Mouse (Mus musculus) gastrocnemius, adult 8-10 months (tissue): ENCODE data around the gene Dok7. TPM values are rescaled to one million over a fixed set of nuclear protein-coding genes. Genes with fewer than 3 reads are reported as not detected.
A peak's percentile ranks its signal among the peaks of the same experiment; 100 is the strongest.

Experiments used
- DNase-seq, 2 experiments: peaks; one replicate each; pipeline ENCODE4 v3.0.0; 2022; ENCODE audit warnings: low spot score in 2 of 2
- total RNA-seq, 4 experiments: library from RNA; stranded (reverse); gene quantifications; 2 replicates each; pipeline ENCODE4 v1.2.4; 2022

The Dok7 gene
- total RNA-seq, 4 experiments from 2014 or later: 15.8 to 22.5 (median 19.8) TPM

DNA sequence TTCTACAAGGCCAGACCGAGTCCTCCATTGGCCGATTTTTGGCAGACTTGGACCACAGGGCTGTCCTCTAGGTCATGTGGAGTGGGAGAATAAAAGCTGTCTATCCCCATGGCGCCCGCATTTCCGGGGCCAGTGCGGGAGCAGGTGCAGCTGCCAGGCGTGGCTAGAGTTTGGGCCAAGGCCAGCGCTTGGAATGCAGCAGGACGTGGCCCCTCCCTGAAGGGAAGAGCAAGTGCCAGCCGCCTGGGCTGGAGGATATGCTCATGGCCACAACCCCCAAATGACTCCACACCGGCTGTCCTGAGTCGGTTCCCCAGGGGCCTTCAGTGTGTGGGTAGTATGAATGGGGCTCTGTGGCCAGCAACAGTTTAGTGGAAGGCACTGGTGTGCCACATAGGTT lies 1.5 kb upstream of the Dok7 start:
- DNase-seq: peak in 1 of 2 experiments; percentile 66

DNA sequence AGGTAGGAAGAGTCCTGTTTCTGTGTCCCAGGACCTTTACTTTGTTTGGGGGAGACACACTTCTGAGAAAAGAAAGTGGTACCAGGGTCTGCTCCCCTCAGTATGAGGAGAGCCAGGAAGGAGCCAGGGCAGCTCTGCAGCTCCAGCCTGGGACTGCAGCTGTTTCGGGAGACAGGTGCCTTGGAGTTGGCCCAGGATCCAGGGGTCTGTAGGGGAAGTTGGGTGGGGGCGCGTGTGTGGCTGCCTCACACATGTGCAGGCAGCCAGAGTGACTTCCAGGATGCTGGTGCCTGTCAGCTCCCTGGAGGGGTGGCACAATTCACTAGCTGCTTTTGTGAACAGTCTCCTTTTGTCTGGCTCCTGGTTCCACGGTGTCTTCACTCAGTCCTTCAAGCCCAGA lies 1.0 kb downstream of the Dok7 start:
- DNase-seq: no peak

DNA sequence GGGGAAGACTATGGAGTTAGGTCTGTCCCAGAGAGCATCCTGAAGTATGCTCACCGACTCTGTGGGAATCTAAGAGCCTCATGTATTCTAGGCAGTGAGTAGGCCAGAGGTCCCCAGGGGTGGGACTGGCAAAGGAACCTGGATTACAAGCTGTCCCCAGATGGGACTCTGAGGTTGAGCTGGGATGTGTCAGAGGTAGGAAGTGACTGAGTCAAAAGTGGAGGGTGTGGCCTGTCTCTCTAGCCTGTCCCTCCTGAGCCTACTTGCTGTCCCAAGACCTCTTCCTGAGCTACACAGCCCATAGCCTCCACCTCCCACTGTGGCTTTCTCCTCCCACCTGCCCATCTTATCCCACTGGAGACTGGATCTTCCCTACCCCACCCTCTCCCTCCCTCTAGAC lies 1.6 kb downstream of the Dok7 start:
- DNase-seq: no peak

DNA sequence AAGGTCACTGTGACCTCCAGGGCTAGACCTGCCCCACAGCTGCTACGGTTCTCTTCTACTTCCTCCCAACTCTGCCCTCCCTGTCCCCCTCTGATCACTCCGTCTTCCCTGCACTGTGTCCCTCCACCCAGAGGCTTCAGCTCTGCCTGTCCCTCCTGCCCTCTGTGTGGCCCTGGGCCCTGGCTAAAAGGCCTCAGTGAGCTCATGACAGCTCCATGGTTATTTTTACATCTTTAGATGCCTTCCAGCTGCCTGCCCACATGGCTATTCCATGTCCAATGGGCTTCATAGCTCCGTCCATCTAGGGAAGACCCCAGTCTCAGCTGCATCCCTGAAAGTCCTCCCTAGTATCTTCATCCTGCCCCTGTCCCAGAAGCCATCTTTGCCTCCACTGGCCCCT lies 3.5 kb downstream of the Dok7 start:
- DNase-seq: peak in 1 of 2 experiments; percentile 52

DNA sequence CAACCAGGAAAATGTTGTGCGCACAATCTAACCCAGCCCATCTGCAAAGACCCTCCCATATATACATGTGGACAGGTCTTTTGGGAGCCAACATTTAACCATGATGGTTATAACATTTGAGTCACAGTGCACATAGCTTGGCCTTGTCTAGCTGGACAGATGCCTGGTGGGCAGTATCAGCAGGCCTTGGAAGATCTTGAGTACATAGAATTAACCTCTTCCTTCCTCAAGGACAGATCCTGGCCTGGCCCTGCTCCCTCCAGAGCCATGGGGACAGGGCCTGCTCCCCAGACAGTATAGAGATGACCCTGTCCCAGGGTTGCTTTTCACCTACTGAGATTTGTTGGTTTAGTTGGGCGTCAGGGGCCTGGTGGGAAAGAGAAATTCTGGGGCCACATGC lies 13.3 kb downstream of the Dok7 start:
- no peak for DNase-seq

DNA sequence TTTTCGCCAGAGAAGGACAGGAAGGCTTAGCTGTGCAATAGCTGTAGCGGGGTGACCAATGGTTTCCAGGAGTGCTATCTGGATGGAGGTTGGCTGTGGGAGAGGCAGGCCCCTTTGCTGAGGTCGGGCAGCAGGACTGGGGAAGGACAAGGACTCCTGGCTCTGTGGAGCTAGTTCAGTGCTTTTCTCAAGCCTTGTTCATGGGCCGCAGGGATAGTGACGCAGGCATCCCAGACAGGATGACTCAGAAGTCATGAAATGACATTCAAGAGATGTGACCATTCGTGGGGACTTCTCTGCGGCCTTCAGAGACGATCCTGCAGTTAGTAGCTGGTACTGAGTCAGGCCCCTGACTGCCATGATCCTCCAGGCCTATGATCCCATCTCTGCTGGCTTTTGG lies 13.7 kb downstream of the Dok7 start:
- DNase-seq: no peak

DNA sequence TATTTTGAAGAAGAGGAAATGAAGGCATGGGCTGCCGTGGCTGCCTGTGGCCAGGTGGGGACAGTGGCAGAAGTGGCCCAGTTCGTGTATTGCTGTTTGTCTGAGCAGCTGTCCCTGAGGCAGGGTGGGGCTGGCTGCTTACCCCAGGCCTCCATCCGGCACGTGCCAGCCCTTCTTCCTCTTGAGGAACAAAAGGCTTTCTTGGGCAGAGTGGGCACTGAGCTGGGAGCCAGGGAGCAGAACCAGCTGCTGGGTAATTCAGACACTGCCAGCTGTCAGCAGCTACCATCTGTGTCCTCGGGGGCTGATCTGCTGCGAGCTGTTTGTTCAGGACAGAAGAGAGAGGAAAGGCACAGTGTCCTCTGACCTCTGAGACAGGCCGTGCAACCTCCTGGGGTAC lies 14.4 kb downstream of the Dok7 start:
- no peak for DNase-seq

DNA sequence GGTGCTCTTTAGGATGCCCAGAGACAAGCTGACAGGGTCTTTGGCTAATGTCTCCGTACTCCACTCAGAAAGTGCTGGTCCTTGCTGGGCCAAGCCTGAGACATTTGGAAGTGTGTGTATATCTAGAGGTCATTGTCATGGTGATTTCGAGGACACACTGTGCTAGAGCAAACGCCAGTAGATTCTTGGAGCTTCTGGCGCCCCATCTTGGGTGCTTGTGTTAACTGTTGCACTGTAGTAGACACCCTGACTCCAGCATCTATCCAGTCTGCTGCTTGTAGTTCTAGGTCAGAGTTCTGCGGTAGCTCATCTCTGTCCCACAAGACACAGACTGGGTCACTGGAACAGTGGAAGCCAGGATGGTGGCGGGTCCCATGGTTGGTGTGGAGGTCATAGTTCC lies 15.3 kb downstream of the Dok7 start:
- DNase-seq: no peak

DNA sequence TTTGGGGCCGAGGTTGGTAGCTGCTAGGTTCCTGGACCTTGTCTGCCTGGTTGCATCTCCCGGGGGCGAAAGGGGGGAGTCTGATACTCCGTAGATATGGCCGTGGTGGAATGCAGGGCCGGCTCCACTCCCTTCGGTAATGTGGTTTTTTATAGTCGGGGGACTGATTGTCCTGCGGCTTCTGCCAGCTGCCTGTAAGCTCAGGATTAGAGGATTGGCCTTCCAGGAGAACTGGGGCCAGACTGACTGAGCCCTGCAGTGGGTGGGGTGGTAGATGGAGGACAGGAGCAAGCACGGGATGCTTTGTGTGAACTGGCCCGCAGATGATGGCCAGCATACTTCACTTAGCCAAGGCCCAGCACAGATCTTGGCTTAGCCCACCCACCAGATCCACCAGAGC lies 16.7 kb downstream of the Dok7 start:
- no peak for DNase-seq

DNA sequence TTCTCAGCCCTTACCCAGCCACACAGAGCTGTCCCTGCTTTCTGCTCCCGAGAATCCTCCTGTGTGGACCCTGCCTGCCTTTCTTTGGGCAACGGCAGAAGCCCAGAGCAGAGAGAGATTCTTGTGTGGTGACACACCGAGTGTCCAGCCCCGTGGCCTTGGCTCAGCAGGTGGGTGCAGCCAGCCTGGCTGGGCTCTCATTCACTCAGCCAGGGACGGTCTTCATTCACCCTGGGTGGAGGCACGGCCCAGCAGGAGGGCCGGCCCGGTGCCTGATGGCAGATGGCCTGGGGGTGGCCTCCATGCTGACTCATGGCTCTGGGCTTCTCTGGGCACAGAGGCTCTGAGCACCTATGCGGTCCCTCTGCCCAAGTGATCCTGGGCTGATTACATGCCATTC lies 17.4 kb downstream of the Dok7 start:
- DNase-seq: peak; percentile 71 to 83

DNA sequence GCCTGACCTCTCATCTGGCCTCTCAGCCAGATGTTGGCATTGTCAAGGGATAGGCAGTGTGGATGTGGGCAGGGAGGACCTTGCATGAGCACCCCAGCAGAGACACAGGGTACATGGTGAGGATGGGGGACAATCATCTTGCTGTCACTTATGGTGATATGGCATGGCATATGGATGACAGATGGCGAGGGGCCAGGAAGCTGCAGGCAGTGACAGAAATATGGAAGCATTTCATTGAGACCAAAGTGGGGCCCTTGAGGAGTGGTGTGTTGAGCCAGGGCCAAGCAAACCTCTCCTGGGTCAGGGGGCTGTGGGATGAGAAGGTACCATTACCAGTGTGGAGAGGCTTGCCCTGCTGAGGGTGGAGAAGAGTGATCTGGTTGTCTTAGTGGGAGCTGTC lies 19.8 kb downstream of the Dok7 start:
- no peak for DNase-seq

DNA sequence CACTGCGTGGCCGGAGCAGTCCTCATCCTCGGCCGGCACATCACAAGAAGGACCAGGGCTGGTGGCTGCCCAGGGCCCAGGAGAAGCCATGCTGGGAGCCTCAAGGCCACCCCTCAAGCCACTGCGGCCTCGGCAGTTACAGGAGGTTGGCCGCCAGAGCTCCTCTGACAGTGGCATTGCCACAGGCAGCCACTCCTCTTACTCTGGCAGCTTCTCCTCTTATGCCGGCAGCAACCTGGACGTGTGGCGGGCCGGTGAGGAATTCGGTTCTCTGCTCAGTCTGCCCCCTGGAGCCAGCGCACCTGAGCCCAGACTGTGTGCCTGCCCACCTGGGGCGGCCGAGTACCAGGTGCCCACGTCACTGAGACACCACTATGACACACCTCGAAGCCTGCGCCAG lies 22.5 kb downstream of the Dok7 start:
- DNase-seq: no peak

DNA sequence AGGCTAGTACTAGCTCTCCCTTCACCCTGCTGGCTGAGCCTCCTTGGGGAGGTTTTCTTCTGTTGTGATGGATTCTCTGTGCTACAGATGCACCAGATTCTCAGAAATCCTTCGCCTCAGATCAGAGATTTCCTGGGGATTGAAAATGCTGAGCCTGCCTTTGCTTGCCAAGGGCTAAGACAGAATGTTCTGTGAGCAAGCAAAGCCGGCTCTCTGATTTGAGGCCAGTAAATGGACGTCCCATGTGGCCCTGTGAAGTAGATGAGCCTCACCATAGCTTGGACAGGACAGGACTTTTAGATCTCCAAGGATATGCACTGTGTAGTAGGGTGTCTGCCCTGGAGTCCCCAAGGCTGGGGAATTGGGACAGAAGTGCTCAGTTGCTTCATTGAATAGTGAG lies 28.3 kb downstream of the Dok7 start:
- no peak for DNase-seq

DNA sequence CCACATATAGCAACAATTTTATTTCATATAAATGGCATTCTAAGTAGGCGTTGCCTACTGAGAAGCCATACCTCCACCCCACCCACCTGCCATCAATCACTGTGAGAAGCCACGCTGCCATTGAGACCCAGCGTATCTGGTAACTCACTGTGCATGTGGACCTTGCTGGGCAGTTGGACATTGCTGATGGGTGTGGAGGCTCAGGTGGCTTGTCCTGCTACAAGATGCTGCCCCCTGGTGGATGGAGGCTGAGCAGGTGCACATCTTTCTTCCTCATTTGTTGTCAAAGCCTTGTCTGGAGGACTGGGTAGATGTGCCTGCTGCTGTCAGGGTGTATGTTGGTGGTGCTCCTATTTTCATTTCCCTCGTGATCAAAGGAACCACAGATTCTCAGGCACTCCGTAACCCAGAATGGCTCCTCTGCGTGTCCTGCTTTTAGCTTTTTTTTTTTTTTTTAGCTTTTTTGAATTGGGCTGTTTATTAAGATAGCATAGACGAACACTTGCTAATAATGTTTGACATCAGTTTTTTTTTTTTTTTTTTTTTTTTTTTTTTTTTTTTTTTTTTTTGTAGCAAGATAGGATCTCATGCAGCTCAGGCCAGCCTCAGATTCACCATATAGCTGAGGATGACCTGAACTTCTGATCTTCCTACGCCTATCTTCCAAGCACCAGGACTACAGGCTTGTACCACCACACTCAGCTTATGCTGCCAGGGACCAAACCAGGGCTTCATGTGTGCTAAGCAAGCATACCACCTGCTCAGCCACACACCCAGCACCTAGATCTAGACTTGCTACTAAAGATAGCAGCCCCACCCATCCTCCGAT lies 32.4 kb downstream of the Dok7 start:
- DNase-seq: peak; percentile 73

DNA sequence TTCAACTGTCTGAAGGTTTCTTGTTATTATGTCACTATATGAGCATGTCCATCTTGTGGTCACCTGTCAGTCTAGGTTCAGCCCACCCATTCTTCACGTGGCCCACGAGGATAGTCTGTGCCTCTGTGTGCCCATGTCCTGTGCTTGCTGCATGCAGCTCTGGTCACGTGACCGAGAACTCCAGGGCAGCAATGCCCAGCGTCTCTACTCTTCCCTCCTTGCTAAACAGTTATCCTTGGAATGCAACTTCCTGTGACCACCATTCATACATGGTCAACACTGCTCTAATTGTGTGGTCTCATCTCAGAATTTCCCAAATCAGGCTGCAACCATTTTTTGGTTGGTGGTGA lies 33.0 kb downstream of the Dok7 start:
- DNase-seq: no peak

DNA sequence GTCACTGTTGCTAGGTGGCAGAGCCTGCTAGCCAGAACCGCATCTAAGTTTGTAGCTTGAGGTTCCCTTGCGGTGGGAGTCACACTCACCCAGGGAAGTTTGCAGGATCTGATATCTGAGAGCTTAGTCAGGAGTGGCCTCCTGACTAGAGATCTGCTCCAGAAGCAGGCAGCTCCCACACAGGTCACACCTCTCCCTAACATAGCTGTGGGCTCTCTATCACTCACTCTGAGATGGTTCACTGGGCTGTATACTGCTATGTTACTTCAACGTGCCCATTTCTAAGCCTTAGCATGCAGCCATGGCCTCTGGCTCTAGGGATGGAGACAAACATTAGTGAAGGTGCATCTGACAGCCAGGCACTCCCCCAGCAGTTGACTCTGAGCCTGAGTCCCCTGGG lies 35.1 kb downstream of the Dok7 start:
- DNase-seq: no peak

DNA sequence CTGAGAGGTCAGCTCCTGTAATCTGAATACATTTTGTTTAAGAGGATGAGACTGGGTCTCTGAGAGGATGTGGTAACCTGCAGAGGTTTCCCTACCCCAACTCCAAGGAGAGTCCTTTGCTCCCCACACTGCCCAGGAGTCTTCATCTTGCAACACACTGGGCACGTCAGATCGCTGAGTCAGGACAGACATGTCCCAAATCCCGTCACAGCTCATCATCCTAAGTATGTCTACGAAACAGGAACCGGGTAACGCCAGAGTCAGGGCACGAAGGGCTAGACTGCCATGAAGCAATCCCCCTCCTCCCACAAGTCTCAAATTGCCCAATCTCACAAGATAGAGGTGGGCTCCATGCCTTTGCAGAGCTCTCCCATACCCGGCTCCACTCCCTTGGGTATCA lies 46.5 kb downstream of the Dok7 start:
- no peak for DNase-seq

DNA sequence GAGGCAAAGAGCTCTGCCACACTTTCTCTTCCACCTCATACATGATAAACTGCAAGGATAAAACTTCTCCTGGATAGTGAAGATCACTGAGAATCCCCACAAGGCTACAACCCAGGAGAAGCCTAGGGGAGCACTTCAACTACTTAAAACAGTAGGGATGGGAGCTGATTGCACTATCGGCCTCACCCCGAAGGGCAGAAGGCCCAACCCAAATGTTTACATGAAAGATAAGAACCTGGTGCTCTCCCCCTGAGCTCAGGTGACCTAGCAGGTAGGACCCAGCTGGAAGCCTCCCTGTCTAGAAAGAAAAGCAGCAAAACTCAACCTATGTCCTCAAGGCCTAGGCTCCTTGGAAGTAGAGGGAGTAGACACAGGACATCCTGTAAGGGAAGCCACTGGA lies 47.0 kb downstream of the Dok7 start:
- no peak for DNase-seq

DNA sequence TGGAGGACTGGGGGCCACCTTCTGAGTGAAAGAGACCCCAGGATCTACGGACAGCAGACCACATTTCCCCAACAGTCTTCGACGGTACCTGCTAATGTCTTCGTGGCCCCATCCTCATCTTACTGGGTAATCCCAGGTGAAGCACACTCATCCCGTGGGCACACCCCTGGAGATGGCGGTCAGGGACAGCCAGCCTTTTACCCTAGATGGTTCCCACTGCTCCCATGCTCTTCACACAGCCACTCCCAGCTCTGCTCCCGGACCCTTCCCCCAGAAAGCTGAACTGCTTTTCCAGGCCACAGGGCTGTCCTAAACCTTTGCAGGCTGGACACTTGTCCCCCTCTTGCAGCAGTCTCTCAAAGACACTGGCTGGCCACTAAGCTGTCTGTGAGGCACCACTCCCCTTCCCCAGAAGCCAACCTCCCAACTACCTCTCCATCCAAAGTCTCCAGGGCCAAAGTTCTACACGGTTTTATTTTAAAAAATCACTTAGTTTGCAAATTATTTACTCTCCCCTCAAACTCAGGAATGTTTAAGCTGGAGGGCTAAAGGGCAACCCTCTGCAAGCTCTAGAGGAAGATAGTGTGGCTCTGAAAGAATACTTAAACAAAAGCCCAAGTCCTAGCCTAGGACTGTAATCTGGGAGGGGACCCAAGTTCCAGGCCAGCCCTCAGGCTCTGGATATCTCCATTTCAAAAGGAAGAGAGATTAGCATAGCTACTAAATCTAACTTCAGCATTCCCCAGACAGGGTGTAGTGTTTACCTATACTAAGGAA lies 47.8 kb downstream of the Dok7 start:
- no peak for DNase-seq

DNA sequence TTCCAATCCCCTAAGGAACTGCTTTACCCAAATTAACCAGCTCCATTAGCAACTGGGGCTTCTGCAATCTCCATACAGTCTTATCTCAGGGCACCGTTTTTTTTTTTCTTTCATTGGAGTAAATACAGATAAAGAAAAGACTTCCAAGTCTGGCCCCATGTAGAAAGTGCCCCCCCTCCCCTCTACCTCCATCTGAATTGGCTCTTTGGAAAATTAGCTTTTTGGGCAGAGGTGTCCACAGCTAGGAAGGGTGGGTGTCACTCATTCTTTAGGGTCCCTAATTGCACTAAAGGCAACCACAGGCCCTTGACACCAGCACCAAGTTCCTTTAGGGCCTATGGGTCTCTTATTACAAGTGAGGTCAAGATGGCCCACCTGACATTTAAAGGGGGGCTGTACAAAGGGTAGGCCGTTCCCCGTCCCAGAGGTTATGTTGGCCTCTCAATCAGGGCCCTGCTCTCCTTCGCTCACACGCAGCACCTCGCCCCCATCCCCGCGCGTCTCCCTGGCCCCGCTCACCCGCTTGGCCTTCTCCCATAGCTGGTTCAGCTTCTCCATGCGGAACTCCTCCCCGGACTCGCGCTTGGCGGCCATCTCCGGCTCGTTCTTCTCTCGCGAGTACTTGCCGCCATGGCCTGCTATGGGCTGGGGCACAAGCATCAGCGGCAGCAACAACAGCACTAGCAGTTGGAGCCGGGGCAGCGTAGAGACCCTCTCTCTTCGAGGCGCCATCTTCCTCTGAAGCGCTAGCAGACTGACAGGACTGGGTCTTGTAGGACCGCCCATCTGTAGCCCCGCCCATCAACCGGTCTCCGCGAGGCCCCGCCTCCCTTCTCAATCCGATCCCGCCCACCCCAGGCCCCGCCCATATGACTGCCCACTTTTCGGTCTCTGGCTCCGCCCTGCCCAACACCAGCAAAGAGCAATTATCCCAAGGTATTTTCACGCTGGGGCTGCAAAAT lies 48.7 kb downstream of the Dok7 start, which contains the start of gene Lrpap1:
Gene Lrpap1 (minus strand): TSS at position 807 of the 962 bp plus-strand sequence.
- peak; percentile 66 to 71 for DNase-seq

DNA sequence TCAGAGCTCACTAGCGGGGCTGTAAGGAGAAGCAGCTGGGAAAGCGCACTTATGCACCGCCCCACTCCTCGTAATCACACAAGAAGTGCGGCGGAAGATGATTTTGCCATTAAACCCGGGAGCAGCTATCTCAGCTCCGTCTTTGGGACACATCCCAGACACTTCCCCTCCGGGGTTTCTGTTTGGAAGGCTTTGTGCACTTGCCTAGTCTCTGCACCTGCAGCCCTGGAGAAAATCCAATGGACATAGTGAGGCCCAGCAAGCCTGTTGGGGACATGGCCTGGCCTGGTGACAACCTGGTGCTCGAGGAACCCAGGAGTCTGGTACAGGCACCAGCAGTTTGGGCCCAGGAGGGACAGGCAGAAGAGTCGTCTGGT lies 49.3 kb downstream of the Dok7 start:
- peak; percentile 26 to 31 for DNase-seq

DNA sequence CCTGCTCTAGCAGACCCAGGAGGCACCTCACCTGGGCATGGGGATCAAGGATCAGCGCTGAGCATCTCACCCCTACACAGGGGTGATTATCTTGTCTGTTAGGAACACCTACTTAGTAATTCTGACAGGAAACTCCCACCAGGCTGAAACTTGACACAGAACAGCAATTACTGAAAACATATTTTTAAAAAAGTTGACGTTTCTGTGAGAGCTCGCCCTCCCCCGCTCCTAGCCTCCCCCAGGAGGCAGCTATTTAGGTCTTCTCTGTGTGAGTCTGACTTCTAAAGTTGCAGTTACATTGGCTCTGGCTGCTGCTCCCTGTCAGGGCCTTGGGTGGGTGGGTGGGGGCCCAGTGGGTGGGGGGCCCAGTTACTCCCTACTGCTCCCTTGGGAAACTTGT lies 55.9 kb downstream of the Dok7 start:
- DNase-seq: no peak
